Mouse (Mus musculus) liver, embryonic 12.5 days (tissue): ENCODE results near the gene Hectd4. TPM values are rescaled to one million over a fixed set of nuclear protein-coding genes. Genes with fewer than 3 reads are reported as not detected.

Experiments
- ATAC-seq: fragments of 200-750 bp; cut with Nextera tagmentation; 2 replicates; pipeline ENCODE4 v1.8.0; 2017; ENCODE audit warnings: moderate number of reproducible peaks, mild to moderate bottlenecking, moderate library complexity
- H3K27ac ChIP-seq: fragments of 300-500 bp; sonication (generic); 2 replicates; pipeline ENCODE4 v1.5.1; 2016; ENCODE audit warnings: mild to moderate bottlenecking
- H3K27me3 ChIP-seq: fragments of 300-500 bp; sonication (generic); replicated peaks from 2 replicates; pipeline ENCODE4 v1.6.1; 2016; ENCODE audit warnings: mild to moderate bottlenecking, moderate library complexity
- H3K36me3 ChIP-seq: fragments of 300-500 bp; sonication (generic); 2 replicates; pipeline ENCODE4 v1.6.1; 2016; ENCODE audit warnings: mild to moderate bottlenecking, moderate library complexity
- H3K4me1 ChIP-seq: fragments of 300-500 bp; sonication (generic); 2 replicates; pipeline ENCODE4 v1.6.1; 2016
- H3K4me2 ChIP-seq: fragments of 300-500 bp; sonication (generic); 2 replicates; pipeline ENCODE4 v1.6.1; 2016; ENCODE audit warnings: mild to moderate bottlenecking, moderate library complexity
- H3K4me3 ChIP-seq: fragments of 300-500 bp; sonication (generic); 2 replicates; pipeline ENCODE4 v1.5.1; 2016; ENCODE audit warnings: mild to moderate bottlenecking, moderate library complexity
- H3K9ac ChIP-seq: fragments of 300-500 bp; sonication (generic); 2 replicates; pipeline ENCODE4 v1.6.1; 2016; ENCODE audit warnings: mild to moderate bottlenecking, moderate library complexity
- H3K9me3 ChIP-seq: fragments of 300-500 bp; sonication (generic); replicated peaks from 2 replicates; pipeline ENCODE4 v1.6.1; 2016; ENCODE audit warnings: mild to moderate bottlenecking, moderate library complexity
- WGBS: fragments of 180-500 bp; shearing (Covaris S2); methylation state at CpG from one replicate; pipeline ENCODE4 v1.1.7; 2016; ENCODE audit not compliant: insufficient replicate concordance; 5-methylcytosine and 5-hydroxymethylcytosine counted together
- polyA plus RNA-seq: library from polyadenylated mRNA; unstranded; fragments of >200 nt; fragmentation: Nextera tagmentation; extraction: Ambion mirVana; gene quantifications from 2 replicates; pipeline ENCODE4 v1.2.1, GENCODE M21; 2016

The Hectd4 gene
- polyA plus RNA-seq, 1 experiment from 2014 or later, result 13.3 TPM

GRCm38 (mm10) chr5:121400849-121401248, 180.8 kb downstream of the Hectd4 start:
- WGBS, result 46% methylated on average over 5 of the region's 5 CpGs
- no peak overlapping the region for H3K9ac ChIP-seq
- H3K36me3 ChIP-seq, result peaks cover 54% of the 10 kb centered on the region
- no peak overlapping the region; the same call in 1 of the 2 replicates for H3K27ac ChIP-seq
- H3K4me2 ChIP-seq, result peak overlapping the region; percentile 18
- ATAC-seq, result no peak
- peaks cover 59% of the 10 kb centered on the region for H3K4me1 ChIP-seq
- no peaks in the 10 kb centered on the region for H3K9me3 ChIP-seq
- no peak overlapping the region for H3K4me3 ChIP-seq
- no peaks in the 10 kb centered on the region for H3K27me3 ChIP-seq

GRCm38 (mm10) chr5:121407856-121408255, 187.8 kb downstream of the Hectd4 start:
- Histone ChIP-seq H3K36me3 (peaks cover 94% of the 10 kb centered on the region), H3K4me1 (peaks cover 5% of the 10 kb centered on the region), H3K9me3 (no peaks in the 10 kb centered on the region), H3K4me3 (no peak overlapping the region), H3K9ac (no peak overlapping the region), H3K4me2 (no peak overlapping the region), H3K27me3 (no peaks in the 10 kb centered on the region), H3K27ac (no peak overlapping the region)
- no peak for ATAC-seq
- WGBS, result 82% methylated on average over 8 of the region's 8 CpGs

DNA sequence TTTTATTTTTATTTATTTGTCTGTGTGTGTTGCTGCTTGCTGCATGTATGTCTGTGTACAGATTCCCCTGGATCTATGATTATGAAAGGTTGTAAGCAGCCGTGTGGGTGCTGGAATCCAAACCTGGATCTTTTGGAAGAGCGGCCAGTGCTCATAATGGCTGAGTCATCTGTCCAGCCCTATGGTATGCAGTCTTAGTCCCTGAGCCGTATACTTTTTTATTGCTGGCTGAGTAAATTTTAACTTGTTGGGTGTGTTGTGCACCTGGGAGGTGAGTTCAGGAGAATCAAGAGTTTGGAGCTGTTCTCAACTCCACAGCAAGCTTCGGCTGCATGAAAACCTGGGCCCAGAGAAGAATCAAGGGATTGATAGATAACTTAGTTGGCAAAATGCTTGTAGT, 191.0 kb downstream of the Hectd4 start:
- no peaks in the 10 kb centered on the region for H3K27me3 ChIP-seq
- no peak for ATAC-seq
- WGBS, result 85% methylated on average over 4 of the region's 4 CpGs

More for the DNA sequence above, 191.0 kb downstream of the Hectd4 start:
- Histone ChIP-seq H3K9me3 (no peaks in the 10 kb centered on the region), H3K36me3 (peaks cover 100% of the 10 kb centered on the region), H3K4me1 (no peaks in the 10 kb centered on the region), H3K4me3 (no peak overlapping the region), H3K4me2 (no peak overlapping the region), H3K9ac (no peak overlapping the region), H3K27ac (no peak overlapping the region)

Other genes with a start within 250 kb of the Hectd4 start
- gene Rph3a, start 210.1 kb upstream of the Hectd4 start, polyA plus RNA-seq, result not detected in 2 replicates
- gene Ptpn11, start 28.8 kb upstream of the Hectd4 start, polyA plus RNA-seq, result 15.2 and 15.8 TPM in 2 replicates
- gene Rpl6, start 15.7 kb upstream of the Hectd4 start, polyA plus RNA-seq, result 590 and 602 TPM in 2 replicates
- gene Trafd1, start 165.4 kb downstream of the Hectd4 start, polyA plus RNA-seq, result 23.7 and 25.7 TPM in 2 replicates
- gene Naa25, start 177.7 kb downstream of the Hectd4 start, polyA plus RNA-seq, result 41.2 and 42.7 TPM in 2 replicates
- gene Tmem116, start 231.7 kb downstream of the Hectd4 start, polyA plus RNA-seq, result 0.64 and 0.74 TPM in 2 replicates
- gene Erp29, start 232.3 kb downstream of the Hectd4 start, polyA plus RNA-seq, result 103 TPM in 2 replicates